Comparison of ENCODE assay signal across 8 mouse cellular contexts in genomic region chr9:58580453-58581195, GRCm38 (mm10). TPM values are rescaled to one million over a fixed set of nuclear protein-coding genes. Genes with fewer than 3 reads are reported as not detected.
DNase-seq lines count a peak whose midpoint lies in the region; ATAC-seq and TF ChIP-seq lines count a peak whose summit lies in the region.
"Not testable (repeated sequence)": the region's sequence is repeated elsewhere in the genome, so short reads cannot be mapped to it uniquely, and the experiment has no call there.

No protein-coding gene starts in this region.

- DNase-seq in CD8-positive naive resting alpha-beta T cell, adult 2 months (ENCODE audit: low read depth in 2 of 2, low spot score in 2 of 2) = peak; percentile 23 to 47
- DNase-seq in T-cell, adult 2 months (ENCODE audit: low spot score) = peak; percentile 63
- peak; percentile 16 to 24 for DNase-seq in cerebellum, postnatal 10 days
- not testable (repeated sequence) for DNase-seq in kidney, postnatal 0 days (ENCODE audit: low spot score)
- peak; percentile 24 for DNase-seq in lung, postnatal 0 days (ENCODE audit: low spot score)
- DNase-seq in splenic B cell, adult 2 months (ENCODE audit: low read depth, low spot score) = peak; percentile 26
- peak; percentile 14 for DNase-seq in urinary bladder, postnatal 14 days (ENCODE audit: low spot score)

- peak overlapping the region; percentile 86; the same call in 1 of the 2 replicates for H3K9ac ChIP-seq in heart, embryonic 13.5 days
- not testable (repeated sequence) for H3K9ac ChIP-seq in kidney, postnatal 0 days (ENCODE audit: low read depth, low read length); lung, postnatal 0 days (replicated peaks; ENCODE audit: low read depth)

- ATAC-seq in heart, embryonic 13.5 days (ENCODE audit: extremely low read depth, insufficient number of reproducible peaks, low FRiP score, low TSS enrichment); kidney, postnatal 0 days (replicated peaks; ENCODE audit: low FRiP score, low read depth); lung, postnatal 0 days: not testable (repeated sequence)

- H3K4me1 ChIP-seq in heart, embryonic 13.5 days = peaks cover 27% of the 10 kb centered on the region
- H3K4me1 ChIP-seq in kidney, postnatal 0 days (replicated peaks; ENCODE audit: insufficient read depth, low read length); lung, postnatal 0 days (ENCODE audit: insufficient read depth, low read depth, low read length): not testable (repeated sequence)

- not testable (repeated sequence) for H3K4me3 ChIP-seq in heart, embryonic 13.5 days; kidney, postnatal 0 days (replicated peaks; ENCODE audit: low read depth, low read length); lung, postnatal 0 days (ENCODE audit: low read depth, low read length)

- WGBS in heart, embryonic 13.5 days = 68% methylated on average over 10 of the region's 10 CpGs
- WGBS in kidney, postnatal 0 days = 73% methylated on average over 10 of the region's 10 CpGs
- 88% methylated on average over 8 of the region's 10 CpGs for WGBS in lung, postnatal 0 days

- H3K9me3 ChIP-seq in heart, embryonic 13.5 days; kidney, postnatal 0 days (replicated peaks; ENCODE audit: low read length); lung, postnatal 0 days (ENCODE audit: low read length): not testable (repeated sequence)

- H3K4me2 ChIP-seq in heart, embryonic 13.5 days = peak overlapping the region; percentile 78; the same call in 1 of the 2 replicates
- not testable (repeated sequence) for H3K4me2 ChIP-seq in kidney, postnatal 0 days (ENCODE audit: low read length); lung, postnatal 0 days (replicated peaks; ENCODE audit: low read depth, low read length)

- TF ChIP-seq CTCF in kidney, postnatal 0 days (IDR thresholded peaks at IDR 0.05; ENCODE audit: low read depth) = peak; percentile 39
- TF ChIP-seq CTCF in lung, postnatal 0 days (IDR thresholded peaks at IDR 0.05) = peak; percentile 23; the same call in 1 of the 2 replicates

- H3K36me3 ChIP-seq in heart, embryonic 13.5 days; kidney, postnatal 0 days (ENCODE audit: insufficient read depth, low read length); lung, postnatal 0 days (ENCODE audit: insufficient read depth, low read length); splenic B cell, adult 2 months (ENCODE audit: control insufficient read depth, insufficient read depth, low read length, poor library complexity, severe bottlenecking): not testable (repeated sequence)

- not testable (repeated sequence) for TF ChIP-seq EP300 in lung, postnatal 0 days (IDR thresholded peaks at IDR 0.05)

- H3K27me3 ChIP-seq in heart, embryonic 13.5 days (replicated peaks); kidney, postnatal 0 days (ENCODE audit: insufficient read depth, low read length); lung, postnatal 0 days (replicated peaks; ENCODE audit: insufficient read depth, low read length); splenic B cell, adult 2 months (ENCODE audit: control insufficient read depth, insufficient read depth, low read length, poor library complexity, severe bottlenecking): not testable (repeated sequence)

- H3K27ac ChIP-seq in heart, embryonic 13.5 days (replicated peaks) = peak overlapping the region; percentile 94
- not testable (repeated sequence) for H3K27ac ChIP-seq in kidney, postnatal 0 days
- H3K27ac ChIP-seq in lung, postnatal 0 days (ENCODE audit: low read length) = 0 out of 2 replicates have a peak overlapping the region, but pooled peaks have one; percentile 92

RNA-seq across cellular contexts. Expression of gene Nptn, which starts 1.4 kb away (rescaled TPM):
- 119 and 124 TPM in 2 replicates for polyA plus RNA-seq in heart, embryonic 13.5 days (2015; fragmentation: Nextera tagmentation; extraction: Ambion mirVana)
- polyA plus RNA-seq in kidney, postnatal 0 days (2015; fragmentation: Nextera tagmentation; extraction: Ambion mirVana) = 168 and 169 TPM in 2 replicates
- polyA plus RNA-seq in lung, postnatal 0 days (2015; fragmentation: Nextera tagmentation; extraction: Ambion mirVana) = 132 and 133 TPM in 2 replicates

RNA-seq across cellular contexts. Expression of gene Cd276, which starts 25.4 kb away (rescaled TPM):
- polyA plus RNA-seq in heart, embryonic 13.5 days (2015; fragmentation: Nextera tagmentation; extraction: Ambion mirVana) = 32.1 and 34.1 TPM in 2 replicates
- polyA plus RNA-seq in kidney, postnatal 0 days (2015; fragmentation: Nextera tagmentation; extraction: Ambion mirVana) = 23.9 and 27.9 TPM in 2 replicates
- polyA plus RNA-seq in lung, postnatal 0 days (2015; fragmentation: Nextera tagmentation; extraction: Ambion mirVana) = 9.9 and 10.7 TPM in 2 replicates
